ENCODE assay signal across 8 mouse cellular contexts in the genomic region with DNA sequence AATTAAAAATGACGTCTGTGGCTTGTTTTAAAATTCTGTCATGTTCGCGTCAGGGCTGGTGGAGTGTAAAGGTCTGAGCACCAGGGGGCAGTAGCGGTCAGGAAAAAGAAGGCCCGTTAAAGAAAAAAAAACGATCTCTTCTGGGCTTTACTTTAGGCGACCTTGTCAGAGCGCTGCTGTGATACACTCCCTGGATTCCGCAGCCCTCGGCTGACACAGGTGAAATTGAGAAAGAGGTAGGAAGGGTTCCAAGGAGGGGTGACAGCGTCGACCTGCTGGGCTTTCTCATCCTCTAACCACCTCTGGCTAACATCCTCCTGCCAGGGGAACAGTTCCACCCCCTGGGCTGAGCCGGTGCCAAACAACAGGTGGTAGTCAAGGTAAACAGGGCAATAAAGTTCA. TPM values are rescaled to one million over a fixed set of nuclear protein-coding genes. Genes with fewer than 3 reads are reported as not detected.
DNase-seq lines count a peak whose midpoint lies in the region; ATAC-seq lines count a peak whose summit lies in the region.

No protein-coding gene starts in this region.

- WGBS in liver, embryonic 12.5 days (ENCODE audit: insufficient replicate concordance): 7% methylated on average over 13 of the region's 13 CpGs

- 0 out of 2 replicates have a peak overlapping the region, but pooled peaks have one; percentile 15 for H3K4me3 ChIP-seq in liver, embryonic 12.5 days

- H3K27ac ChIP-seq in liver, embryonic 12.5 days: no peak overlapping the region

- no peak overlapping the region for H3K9ac ChIP-seq in liver, embryonic 12.5 days

- H3K27me3 ChIP-seq in liver, embryonic 12.5 days (replicated peaks): peaks cover 17% of the 10 kb centered on the region

- H3K36me3 ChIP-seq in liver, embryonic 12.5 days: no peaks in the 10 kb centered on the region

- peak overlapping the region; percentile 42 for H3K4me2 ChIP-seq in liver, embryonic 12.5 days

- peak; percentile 21; the same call in 1 of the 2 replicates for ATAC-seq in liver, embryonic 12.5 days

- peaks cover 4% of the 10 kb centered on the region; the same call in 1 of the 2 replicates for H3K4me1 ChIP-seq in liver, embryonic 12.5 days

- no peaks in the 10 kb centered on the region for H3K9me3 ChIP-seq in liver, embryonic 12.5 days (replicated peaks)

- DNase-seq in right cerebral cortex, postnatal 10 days (ENCODE audit: low spot score in 2 of 2): peak; percentile 63 to 78
- DNase-seq in right cerebral cortex, postnatal 25 days: no peak
- peak; percentile 68 for DNase-seq in cerebellum, adult 9-10 months
- DNase-seq in frontal cortex, postnatal 36 days (ENCODE audit: low spot score in 2 of 2): peak; percentile 59 to 73
- peak; percentile 50 for DNase-seq in hindlimb bud, embryonic 11.5 days (ENCODE audit: extremely low spot score, low read depth, low spot score)
- peak; percentile 91 for DNase-seq in naive thymus-derived CD4-positive, alpha-beta T cell, adult 2 months (ENCODE audit: low read depth)
- DNase-seq in thymus, postnatal 0 days (ENCODE audit: low spot score): peak; percentile 78

RNA-seq across cellular contexts. Expression of a gene that starts 20.9 kb away (rescaled TPM):
- 282 and 294 TPM in 2 replicates for polyA plus RNA-seq in liver, embryonic 12.5 days (2016; fragmentation: Nextera tagmentation; extraction: Ambion mirVana)
- polyA plus RNA-seq in thymus, postnatal 0 days (2015; fragmentation: Nextera tagmentation; extraction: Ambion mirVana): 361 and 380 TPM in 2 replicates
